Mouse (Mus musculus) ovary, postnatal 36 days (tissue): ENCODE measurements around the gene Gm10696.
"Not testable (repeated sequence)": the region's sequence is repeated elsewhere in the genome, so short reads cannot be mapped to it uniquely, and the experiment has no call there.

Experiments used
- DNase-seq: peaks from one replicate; pipeline ENCODE4 v3.0.0; 2022; ENCODE audit warnings: low spot score, mixed read lengths

Gm10696 gene

DNA sequence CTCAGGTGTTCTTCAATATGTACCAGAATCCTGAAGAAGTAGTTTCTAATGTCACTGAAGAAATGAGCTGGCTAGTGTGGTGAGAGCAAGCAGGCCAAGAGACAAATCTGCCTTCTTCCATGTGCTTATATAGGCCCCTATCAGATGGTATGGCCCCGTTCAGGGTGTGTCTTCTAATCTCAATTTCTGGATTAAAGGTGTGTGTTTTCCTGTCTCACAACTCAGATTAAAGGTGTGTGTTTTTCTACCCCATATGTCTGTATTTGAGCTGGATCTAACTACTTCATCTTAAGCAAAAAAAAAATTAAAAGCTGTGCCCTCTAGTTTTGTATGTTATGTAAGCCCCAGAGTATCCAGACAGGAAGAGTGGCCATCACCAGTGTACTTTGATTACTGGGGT is at the start of gene Gm10696:
Gene Gm10696, minus strand, starts transcription at position 101 of the 400 bp plus-strand sequence.
- DNase-seq: not testable (repeated sequence)

- DNase-seq: not testable (repeated sequence)
These were observed 18.4 kb upstream of the Gm10696 start, which contains the start of gene Gm5286 for GRCm38 (mm10) chr3:94196414-94196813. Gene Gm5286, plus strand, starts transcription at chr3:94196714.

DNA sequence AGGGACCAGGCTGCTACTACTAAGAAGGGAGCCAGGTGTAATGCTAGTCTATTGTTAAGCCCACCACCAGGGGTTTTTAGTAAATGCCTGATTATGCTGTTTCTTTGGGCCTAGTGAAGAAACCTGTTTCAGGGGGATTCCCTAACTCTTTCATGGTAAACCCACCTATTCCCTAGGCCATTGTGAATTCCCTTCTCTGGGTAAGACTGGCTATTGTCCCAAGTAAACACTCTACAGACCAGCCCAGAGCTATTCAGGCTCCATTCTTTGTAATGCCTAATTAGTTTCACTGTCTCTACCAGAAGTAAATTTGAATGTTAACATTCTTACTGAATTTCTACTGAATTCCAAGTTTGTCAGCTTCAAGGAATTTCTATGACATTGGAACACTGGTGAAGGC is 10.6 kb downstream of the Gm10696 start:
- DNase-seq: not testable (repeated sequence)
